In the genomic region with DNA sequence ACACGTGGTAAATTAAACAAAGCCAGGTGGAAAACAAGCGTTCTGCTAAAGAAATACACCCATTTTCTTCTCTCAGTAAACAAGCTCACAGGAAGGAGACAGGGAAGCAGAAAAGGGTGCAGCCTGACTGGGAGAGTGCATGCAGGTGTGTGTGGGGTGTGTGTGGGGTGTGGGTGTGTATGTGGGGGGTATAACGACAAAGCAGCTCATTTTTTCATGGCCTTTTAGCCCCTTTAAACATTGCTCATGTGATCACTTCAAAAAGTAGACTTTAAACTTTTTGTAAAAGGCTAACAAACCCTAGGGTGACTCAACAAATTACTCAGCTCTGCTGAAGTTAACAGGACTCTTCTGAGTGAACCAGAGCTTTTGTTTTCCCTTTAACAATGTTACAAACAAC, we compare ENCODE assay signal across 9 mouse cellular contexts. TPM values are rescaled to one million over a fixed set of nuclear protein-coding genes. Genes with fewer than 3 reads are reported as not detected.
DNase-seq lines count a peak whose midpoint lies in the region; ATAC-seq and TF ChIP-seq lines count a peak whose summit lies in the region.
"Had no signal": no experiment of that assay in that cellular context is flagged by ENCODE, and none has a peak within 500 bp of the region (broad histone marks: within the 10 kb centered on the region; RNA-seq: fewer than 3 reads in every experiment).

No protein-coding gene starts in this region.

- 0 out of 2 replicates have a peak, but pooled peaks cover 1% of the 10 kb centered on the region for H3K79me2 ChIP-seq in heart, adult 2 months (replicated peaks; ENCODE audit: control insufficient read depth, insufficient read depth, low read length)

- no peak for DNase-seq in heart, adult 2 months
- DNase-seq in heart, postnatal 4 days: no peak
- DNase-seq in thymus, postnatal 25 days: peak; percentile 28
- DNase-seq in cerebellum, postnatal 36 days: no peak
- no peak for DNase-seq in gastrocnemius, postnatal 14 days

- intact Hi-C loops in heart, adult 2 months (cut with DNase I): loop anchor here (2.0 to 5.0 kb wide), 2 partner anchors 24 to 86 kb away; partner anchors contain the start of gene Mrps16
- intact Hi-C loops in gastrocnemius, postnatal 14 days (cut with DNase I; ENCODE audit: low total_unique reads): no loop called here

- H3K4me3 ChIP-seq in heart, adult 2 months: peak overlapping the region; percentile 81
- H3K4me3 ChIP-seq in megakaryocyte, embryonic 14.5 days (replicated peaks): peak overlapping the region; percentile 99
- peak overlapping the region; percentile 77 for H3K4me3 ChIP-seq in limb, embryonic 15.5 days

- H3K4me1 ChIP-seq in heart, adult 2 months (ENCODE audit: control insufficient read depth, insufficient read depth, low read length): peaks cover 15% of the 10 kb centered on the region
- peaks cover 60% of the 10 kb centered on the region for H3K4me1 ChIP-seq in megakaryocyte, embryonic 14.5 days
- H3K4me1 ChIP-seq in limb, embryonic 15.5 days: peaks cover 9% of the 10 kb centered on the region

- no peaks in the 10 kb centered on the region for H3K27me3 ChIP-seq in heart, adult 2 months (ENCODE audit: control insufficient read depth, insufficient read depth, low read length)
- no peaks in the 10 kb centered on the region for H3K27me3 ChIP-seq in megakaryocyte, embryonic 14.5 days (replicated peaks)
- no peaks in the 10 kb centered on the region for H3K27me3 ChIP-seq in limb, embryonic 15.5 days

- TF ChIP-seq POLR2A in heart, adult 2 months (IDR thresholded peaks at IDR 0.05; ENCODE audit: insufficient read depth, low read depth, low read length): no peak

- ATAC-seq in megakaryocyte, adult 5-6 weeks (ENCODE audit: poor library complexity, severe bottlenecking): no peak
- ATAC-seq in limb, embryonic 15.5 days (ENCODE audit: insufficient number of reproducible peaks, low FRiP score, low TSS enrichment, low read depth): no peak

- H3K9me3 ChIP-seq in megakaryocyte, embryonic 14.5 days: no peaks in the 10 kb centered on the region
- H3K9me3 ChIP-seq in limb, embryonic 15.5 days: no peaks in the 10 kb centered on the region

- H3K27ac ChIP-seq in heart, adult 2 months: peak overlapping the region; percentile 91
- peak overlapping the region; percentile 63; the same call in 1 of the 2 replicates for H3K27ac ChIP-seq in limb, embryonic 15.5 days

- H3K9ac ChIP-seq in heart, adult 2 months (ENCODE audit: low read depth, low read length): 0 out of 2 replicates have a peak overlapping the region, but pooled peaks have one; percentile 18
- no peak overlapping the region for H3K9ac ChIP-seq in limb, embryonic 15.5 days

- WGBS in heart, adult 2 months: 34% methylated on average over 3 of the region's 3 CpGs
- 23% methylated on average over 3 of the region's 3 CpGs for WGBS in limb, embryonic 15.5 days

- peaks cover 22% of the 10 kb centered on the region for H3K36me3 ChIP-seq in heart, adult 2 months (ENCODE audit: control insufficient read depth, insufficient read depth, low read length)
- H3K36me3 ChIP-seq in megakaryocyte, embryonic 14.5 days (replicated peaks; ENCODE audit: low read length): peaks cover 37% of the 10 kb centered on the region
- 0 out of 2 replicates have a peak, but pooled peaks cover 4% of the 10 kb centered on the region for H3K36me3 ChIP-seq in limb, embryonic 15.5 days

- no peak for TF ChIP-seq EP300 in heart, adult 2 months (IDR thresholded peaks at IDR 0.05; ENCODE audit: insufficient read depth, low read depth, low read length)

- H3K4me2 ChIP-seq in limb, embryonic 15.5 days: peak overlapping the region; percentile 60

- no peak for TF ChIP-seq CTCF in heart, adult 2 months (IDR thresholded peaks at IDR 0.05)

RNA-seq across cellular contexts. Expression of gene Anxa7, which starts 1.5 kb away (rescaled TPM):
- total RNA-seq in heart, adult 2 months (2021): 10 to 100 TPM; 49.3 to 55.1 TPM
- 55.1 and 76.0 TPM in 2 replicates for polyA plus RNA-seq in heart, adult 2 months (2012; rRNA removed)
- 10 to 100 TPM; 49.5 to 57.1 TPM for total RNA-seq in heart, postnatal 4 days (2021)
- polyA plus RNA-seq in megakaryocyte, embryonic 14.5 days (2012; ENCODE audit: insufficient read depth, low replicate concordance): 37.0 and 167 TPM in 2 replicates
- 99.1 and 113 TPM in 2 replicates for total RNA-seq in megakaryocyte, adult 5-6 weeks (2015)
- total RNA-seq in megakaryocyte, adult 5-6 weeks (2017): 117 and 128 TPM in 2 replicates
- 59.7 and 62.9 TPM in 2 replicates for polyA plus RNA-seq in limb, embryonic 15.5 days (2015; fragmentation: Nextera tagmentation; extraction: Ambion mirVana)
- total RNA-seq in gastrocnemius, postnatal 14 days (2021): 10 to 100 TPM; 26.2 TPM

RNA-seq across cellular contexts. Expression of gene Mss51, which starts 18.3 kb away (rescaled TPM):
- under 1 TPM; 0.26 to 0.48 TPM for total RNA-seq in heart, adult 2 months (2021)
- 0.31 and 0.53 TPM in 2 replicates for polyA plus RNA-seq in heart, adult 2 months (2012; rRNA removed)
- 1 to 10 TPM in 1 of 2 experiments, under 1 TPM in 1; 0.97 to 1.2 TPM for total RNA-seq in heart, postnatal 4 days (2021)
- polyA plus RNA-seq in megakaryocyte, embryonic 14.5 days (2012; ENCODE audit: insufficient read depth, low replicate concordance): not detected in 2 replicates
- total RNA-seq in megakaryocyte, adult 5-6 weeks (2015): 1.2 and 3.2 TPM in 2 replicates
- total RNA-seq in megakaryocyte, adult 5-6 weeks (2017): 0.51 and 0.85 TPM in 2 replicates
- 2.2 and 2.4 TPM in 2 replicates for polyA plus RNA-seq in limb, embryonic 15.5 days (2015; fragmentation: Nextera tagmentation; extraction: Ambion mirVana)
- 1 to 10 TPM; 3.2 to 5.8 TPM for total RNA-seq in gastrocnemius, postnatal 14 days (2021)

RNA-seq across cellular contexts. Expression of gene Cfap70, which starts 26.4 kb away (rescaled TPM):
- not detected for total RNA-seq in heart, adult 2 months (2021)
- polyA plus RNA-seq in heart, adult 2 months (2012; rRNA removed): 0.70 TPM in 1 of 2 replicates, not detected in the other
- under 1 TPM; 0.29 to 0.54 TPM for total RNA-seq in heart, postnatal 4 days (2021)
- not detected in 2 replicates for polyA plus RNA-seq in megakaryocyte, embryonic 14.5 days (2012; ENCODE audit: insufficient read depth, low replicate concordance)
- total RNA-seq in megakaryocyte, adult 5-6 weeks (2015): not detected in 2 replicates
- not detected in 2 replicates for total RNA-seq in megakaryocyte, adult 5-6 weeks (2017)
- polyA plus RNA-seq in limb, embryonic 15.5 days (2015; fragmentation: Nextera tagmentation; extraction: Ambion mirVana): 0.35 and 0.51 TPM in 2 replicates
- under 1 TPM; 0.09 to 0.16 TPM for total RNA-seq in gastrocnemius, postnatal 14 days (2021)
- total RNA-seq: neutrophil, adult 5-6 weeks had no signal
